Mouse (Mus musculus) heart, postnatal 0 days (tissue): ENCODE results near the gene Ncor2. TPM values are rescaled to one million over a fixed set of nuclear protein-coding genes. Genes with fewer than 3 reads are reported as not detected.

ENCODE experiments used
- ATAC-seq: fragments of 200-750 bp; cut with Nextera tagmentation; 2 replicates; pipeline ENCODE4 v1.8.0; 2017; ENCODE audit warnings: low read depth, moderate number of reproducible peaks, moderate library complexity; ENCODE audit not compliant: insufficient read depth
- DNase-seq: peaks from one replicate; pipeline ENCODE4 v3.0.0-alpha.2; 2016; ENCODE audit warnings: low spot score
- H3K27ac ChIP-seq: fragments of 300-500 bp; sonication (generic); 2 replicates; pipeline ENCODE4 v1.5.1; 2014; ENCODE audit warnings: low read depth, mild to moderate bottlenecking
- H3K27me3 ChIP-seq: fragments of 300-500 bp; sonication (generic); 2 replicates; pipeline ENCODE4 v1.6.1; 2014; ENCODE audit warnings: low read length, mixed read lengths; ENCODE audit not compliant: control insufficient read depth, insufficient read depth
- H3K36me3 ChIP-seq: fragments of 300-500 bp; sonication (generic); replicated peaks from 2 replicates; pipeline ENCODE4 v1.6.1; 2014; ENCODE audit warnings: low read length, mixed read lengths; ENCODE audit not compliant: control insufficient read depth, insufficient read depth
- H3K4me1 ChIP-seq: fragments of 300-500 bp; sonication (generic); 2 replicates; pipeline ENCODE4 v1.6.1; 2014; ENCODE audit warnings: antibody characterized with exemption; ENCODE audit not compliant: control insufficient read depth, insufficient read depth
- H3K4me2 ChIP-seq: fragments of 300-500 bp; sonication (generic); 2 replicates; pipeline ENCODE4 v1.6.1; 2014; ENCODE audit warnings: low read depth, mild to moderate bottlenecking, low read length, moderate library complexity
- H3K4me3 ChIP-seq: fragments of 300-500 bp; sonication (generic); 2 replicates; pipeline ENCODE4 v1.5.1; 2014; ENCODE audit warnings: low read depth, low read length
- H3K9ac ChIP-seq: fragments of 300-500 bp; sonication (generic); replicated peaks from 2 replicates; pipeline ENCODE4 v1.6.1; 2014; ENCODE audit warnings: low read depth, low read length, mixed read lengths
- H3K9me3 ChIP-seq: fragments of 300-500 bp; sonication (generic); replicated peaks from 2 replicates; pipeline ENCODE4 v1.6.1; 2016; ENCODE audit warnings: low read length; ENCODE audit not compliant: control insufficient read depth
- CTCF ChIP-seq: IDR thresholded peaks from 2 replicates; pipeline ENCODE4 v1.5.1; 2016; ENCODE audit warnings: antibody characterized with exemption, control low read depth, low read depth
- EP300 ChIP-seq: IDR thresholded peaks from 2 replicates; pipeline ENCODE4 v1.6.1; 2016; ENCODE audit warnings: antibody characterized with exemption, low read depth
- WGBS: fragments of 180-500 bp; shearing (Covaris S2); extraction: QIAGEN DNeasy Blood & Tissue Kit; methylation state at CpG from one replicate; pipeline ENCODE4 v1.1.7; 2014; 5-methylcytosine and 5-hydroxymethylcytosine counted together
- polyA plus RNA-seq: library from polyadenylated mRNA; unstranded; fragments of >200 nt; fragmentation: Nextera tagmentation; extraction: Ambion mirVana; gene quantifications from 2 replicates; pipeline ENCODE4 v1.2.1, GENCODE M21; 2015
- total RNA-seq: library from RNA; depleted of rRNA; stranded (reverse); fragments of >200 nt; gene quantifications from 2 replicates; pipeline ENCODE4 v1.2.3, GENCODE M21; 2014; ENCODE audit warnings: low replicate concordance

Gene Ncor2
- total and polyA plus RNA-seq, 2 experiments from 2014 or later = 15.5 to 73.8 TPM

GRCm38 (mm10) chr5:125136996-125137671 is 41.9 kb downstream of the Ncor2 start:
- Histone ChIP-seq H3K9ac (no peak overlapping the region), H3K27me3 (no peaks in the 10 kb centered on the region), H3K9me3 (no peaks in the 10 kb centered on the region), H3K4me1 (peaks cover 75% of the 10 kb centered on the region), H3K4me2 (no peak overlapping the region), H3K36me3 (no peaks in the 10 kb centered on the region), H3K27ac (peak overlapping the region; percentile 40), H3K4me3 (no peak overlapping the region)
- TF ChIP-seq EP300 = no peak; the same call in 1 of the 2 replicates
- TF ChIP-seq CTCF = no peak
- 45% methylated on average over 14 of the region's 14 CpGs for WGBS
- ATAC-seq = no peak
- DNase-seq = no peak

GRCm38 (mm10) chr5:125136296-125136995 is 42.6 kb downstream of the Ncor2 start:
- TF ChIP-seq CTCF = no peak
- TF ChIP-seq EP300 = no peak
- Histone ChIP-seq H3K36me3 (no peaks in the 10 kb centered on the region), H3K27me3 (no peaks in the 10 kb centered on the region), H3K4me1 (peaks cover 68% of the 10 kb centered on the region), H3K4me2 (no peak overlapping the region), H3K27ac (peak overlapping the region; percentile 40), H3K9me3 (no peaks in the 10 kb centered on the region), H3K4me3 (no peak overlapping the region), H3K9ac (no peak overlapping the region)
- 46% methylated on average over 5 of the region's 5 CpGs for WGBS
- ATAC-seq (no peak), DNase-seq (no peak)

- H3K9me3 ChIP-seq = no peaks in the 10 kb centered on the region
- no peaks in the 10 kb centered on the region for H3K36me3 ChIP-seq
- ATAC-seq = peak; percentile 84
- peaks cover 63% of the 10 kb centered on the region for H3K4me1 ChIP-seq
- WGBS = 26% methylated on average over 11 of the region's 11 CpGs
- H3K4me3 ChIP-seq = no peak overlapping the region
- DNase-seq = peak; percentile 86
- peak overlapping the region; percentile 85 for H3K27ac ChIP-seq
- no peaks in the 10 kb centered on the region for H3K27me3 ChIP-seq
- no peak for TF ChIP-seq EP300
- no peak for TF ChIP-seq CTCF
- H3K4me2 ChIP-seq = peak overlapping the region; percentile 7; the same call in 1 of the 2 replicates
- peak overlapping the region; percentile 25 for H3K9ac ChIP-seq
Observed at GRCm38 (mm10) chr5:125134795-125135468, 44.1 kb downstream of the Ncor2 start.

- Histone ChIP-seq H3K27me3 (no peaks in the 10 kb centered on the region), H3K4me1 (peaks cover 63% of the 10 kb centered on the region), H3K4me2 (0 out of 2 replicates have a peak overlapping the region, but pooled peaks have one; percentile 7), H3K9ac (peak overlapping the region; percentile 25; the same call in 1 of the 2 replicates), H3K27ac (peak overlapping the region; percentile 85), H3K4me3 (no peak overlapping the region), H3K9me3 (no peaks in the 10 kb centered on the region), H3K36me3 (no peaks in the 10 kb centered on the region)
- TF ChIP-seq CTCF = no peak
- TF ChIP-seq EP300 = no peak
- ATAC-seq = peak; percentile 44
- WGBS = 23% methylated on average over 7 of the region's 7 CpGs
- DNase-seq = peak; percentile 47
Observed at GRCm38 (mm10) chr5:125134391-125134790, 44.6 kb downstream of the Ncor2 start.

GRCm38 (mm10) chr5:125133651-125134050 is 45.4 kb downstream of the Ncor2 start:
- DNase-seq = no peak
- no peak overlapping the region for H3K9ac ChIP-seq

More at GRCm38 (mm10) chr5:125133651-125134050, 45.4 kb downstream of the Ncor2 start:
- no peak overlapping the region for H3K4me3 ChIP-seq
- no peak for ATAC-seq
- TF ChIP-seq EP300 (no peak), CTCF (no peak)
- H3K4me1 ChIP-seq = peaks cover 62% of the 10 kb centered on the region
- H3K27me3 ChIP-seq = no peaks in the 10 kb centered on the region
- H3K9me3 ChIP-seq = no peaks in the 10 kb centered on the region
- H3K27ac ChIP-seq = no peak overlapping the region
- no peaks in the 10 kb centered on the region for H3K36me3 ChIP-seq
- no peak overlapping the region for H3K4me2 ChIP-seq
- WGBS = 48% methylated on average over 4 of the region's 4 CpGs
